Mouse (Mus musculus): ENCODE measurements around the gene Nlrc4.
"Not testable (repeated sequence)": the region's sequence is repeated elsewhere in the genome, so short reads cannot be mapped to it uniquely, and the experiment has no call there.

The Nlrc4 gene

GRCm38 (mm10) chr17:74458711-74459408 is at the start of gene Nlrc4:
TSS of gene Nlrc4 (minus strand) at chr17:74459142.
- no peak for DNase-seq (ENCODE audit: low spot score)

- no peak for DNase-seq (ENCODE audit: low spot score)
These were observed 49.7 kb upstream of the Nlrc4 start for GRCm38 (mm10) chr17:74508600-74508999.

- DNase-seq (ENCODE audit: low spot score): no peak
These were observed 49.0 kb upstream of the Nlrc4 start for GRCm38 (mm10) chr17:74507934-74508333.

- no peak for DNase-seq (ENCODE audit: low spot score)
These were observed 42.1 kb upstream of the Nlrc4 start for GRCm38 (mm10) chr17:74501085-74501484.

GRCm38 (mm10) chr17:74500204-74500603 is 41.3 kb upstream of the Nlrc4 start:
- no peak for DNase-seq (ENCODE audit: low spot score)

- no peak for DNase-seq (ENCODE audit: low spot score)
These were observed 32.6 kb upstream of the Nlrc4 start for GRCm38 (mm10) chr17:74491565-74491964.

GRCm38 (mm10) chr17:74489901-74490220 is 30.9 kb upstream of the Nlrc4 start:
- DNase-seq (ENCODE audit: low spot score): no peak

- DNase-seq (ENCODE audit: low spot score): peak; percentile 97
These were observed 30.3 kb upstream of the Nlrc4 start, which contains the start of gene Yipf4 for GRCm38 (mm10) chr17:74489024-74489900. TSS of gene Yipf4 (plus strand) at chr17:74489493.

- no peak for DNase-seq (ENCODE audit: low spot score)
These were observed 21.6 kb upstream of the Nlrc4 start for GRCm38 (mm10) chr17:74480361-74481069.

GRCm38 (mm10) chr17:74470133-74470532 is 11.2 kb upstream of the Nlrc4 start:
- DNase-seq (ENCODE audit: low spot score): not testable (repeated sequence)

- DNase-seq (ENCODE audit: low spot score): not testable (repeated sequence)
These were observed 9.0 kb upstream of the Nlrc4 start for GRCm38 (mm10) chr17:74467981-74468380.

- no peak for DNase-seq (ENCODE audit: low spot score)
These were observed 4.6 kb upstream of the Nlrc4 start for GRCm38 (mm10) chr17:74463510-74463909.

- DNase-seq (ENCODE audit: low spot score): no peak
These were observed 817 bp downstream of the Nlrc4 start for GRCm38 (mm10) chr17:74457972-74458677.

GRCm38 (mm10) chr17:74456825-74457224 is 2.1 kb downstream of the Nlrc4 start:
- no peak for DNase-seq (ENCODE audit: low spot score)

- no peak for DNase-seq (ENCODE audit: low spot score)
These were observed 3.5 kb downstream of the Nlrc4 start for GRCm38 (mm10) chr17:74455426-74455825.

- no peak for DNase-seq (ENCODE audit: low spot score)
These were observed 4.3 kb downstream of the Nlrc4 start for GRCm38 (mm10) chr17:74454660-74455059.

- no peak for DNase-seq (ENCODE audit: low spot score)
These were observed 5.0 kb downstream of the Nlrc4 start for GRCm38 (mm10) chr17:74453928-74454327.

GRCm38 (mm10) chr17:74449776-74450175 is 9.2 kb downstream of the Nlrc4 start:
- DNase-seq (ENCODE audit: low spot score): no peak

GRCm38 (mm10) chr17:74440486-74440885 is 18.5 kb downstream of the Nlrc4 start:
- no peak for DNase-seq (ENCODE audit: low spot score)

GRCm38 (mm10) chr17:74437762-74438161 is 21.2 kb downstream of the Nlrc4 start:
- DNase-seq (ENCODE audit: low spot score): no peak

- no peak for DNase-seq (ENCODE audit: low spot score)
These were observed 26.3 kb downstream of the Nlrc4 start for GRCm38 (mm10) chr17:74432631-74433030.

- DNase-seq (ENCODE audit: low spot score): peak; percentile 29
These were observed 27.5 kb downstream of the Nlrc4 start for GRCm38 (mm10) chr17:74431481-74431880.

Measured in embryo, embryonic 10 days (tissue).